Mouse (Mus musculus) heart, embryonic 12.5 days (tissue): ENCODE measurements around the gene Nmnat2. TPM values are rescaled to one million over a fixed set of nuclear protein-coding genes. Genes with fewer than 3 reads are reported as not detected.
"Not testable (repeated sequence)": the region's sequence is repeated elsewhere in the genome, so short reads cannot be mapped to it uniquely, and the experiment has no call there.

Experiments used
- ATAC-seq: fragments of 200-750 bp; cut with Nextera tagmentation; 2 replicates; pipeline ENCODE4 v1.8.0; 2017; ENCODE audit warnings: moderate TSS enrichment, moderate library complexity; ENCODE audit not compliant: insufficient number of reproducible peaks, low FRiP score
- H3K27ac ChIP-seq: fragments of 300-500 bp; sonication (generic); 2 replicates; pipeline ENCODE4 v1.5.1; 2016; ENCODE audit warnings: mild to moderate bottlenecking, moderate library complexity; ENCODE audit not compliant: poor library complexity, severe bottlenecking
- H3K27me3 ChIP-seq: fragments of 300-500 bp; sonication (generic); replicated peaks from 2 replicates; pipeline ENCODE4 v1.6.1; 2016; ENCODE audit warnings: mild to moderate bottlenecking, moderate library complexity
- H3K36me3 ChIP-seq: fragments of 300-500 bp; sonication (generic); 2 replicates; pipeline ENCODE4 v1.6.1; 2016; ENCODE audit warnings: mild to moderate bottlenecking, moderate library complexity
- H3K4me1 ChIP-seq: fragments of 300-500 bp; sonication (generic); replicated peaks from 2 replicates; pipeline ENCODE4 v1.6.1; 2016; ENCODE audit warnings: mild to moderate bottlenecking
- H3K4me2 ChIP-seq: fragments of 300-500 bp; sonication (generic); 2 replicates; pipeline ENCODE4 v1.6.1; 2016; ENCODE audit warnings: mild to moderate bottlenecking, moderate library complexity
- H3K4me3 ChIP-seq: fragments of 300-500 bp; sonication (generic); 2 replicates; pipeline ENCODE4 v1.5.1; 2016; ENCODE audit warnings: mild to moderate bottlenecking
- H3K9ac ChIP-seq: fragments of 300-500 bp; sonication (generic); 2 replicates; pipeline ENCODE4 v1.6.1; 2016; ENCODE audit warnings: mild to moderate bottlenecking, moderate library complexity
- H3K9me3 ChIP-seq: fragments of 300-500 bp; sonication (generic); replicated peaks from 2 replicates; pipeline ENCODE4 v1.6.1; 2016; ENCODE audit warnings: mild to moderate bottlenecking, moderate library complexity
- WGBS: fragments of 180-500 bp; shearing (Covaris S2); methylation state at CpG from one replicate; pipeline ENCODE4 v1.1.7; 2016; 5-methylcytosine and 5-hydroxymethylcytosine counted together
- polyA plus RNA-seq: library from polyadenylated mRNA; unstranded; fragments of >200 nt; fragmentation: Nextera tagmentation; extraction: Ambion mirVana; gene quantifications from 2 replicates; pipeline ENCODE4 v1.2.1, GENCODE M21; 2016

The Nmnat2 gene
- polyA plus RNA-seq, 1 experiment from 2014 or later = 1.2 TPM

GRCm38 (mm10) chr1:153062547-153062946 lies 107.8 kb downstream of the Nmnat2 start:
- no peaks in the 10 kb centered on the region for H3K9me3 ChIP-seq
- no peak overlapping the region for H3K9ac ChIP-seq
- no peaks in the 10 kb centered on the region for H3K27me3 ChIP-seq
- 49% methylated on average over 7 of the region's 7 CpGs for WGBS
- no peaks in the 10 kb centered on the region for H3K4me1 ChIP-seq
- H3K4me2 ChIP-seq = no peak overlapping the region
- no peak for ATAC-seq
- H3K4me3 ChIP-seq = no peak overlapping the region
- no peak overlapping the region for H3K27ac ChIP-seq
- no peaks in the 10 kb centered on the region for H3K36me3 ChIP-seq

DNA sequence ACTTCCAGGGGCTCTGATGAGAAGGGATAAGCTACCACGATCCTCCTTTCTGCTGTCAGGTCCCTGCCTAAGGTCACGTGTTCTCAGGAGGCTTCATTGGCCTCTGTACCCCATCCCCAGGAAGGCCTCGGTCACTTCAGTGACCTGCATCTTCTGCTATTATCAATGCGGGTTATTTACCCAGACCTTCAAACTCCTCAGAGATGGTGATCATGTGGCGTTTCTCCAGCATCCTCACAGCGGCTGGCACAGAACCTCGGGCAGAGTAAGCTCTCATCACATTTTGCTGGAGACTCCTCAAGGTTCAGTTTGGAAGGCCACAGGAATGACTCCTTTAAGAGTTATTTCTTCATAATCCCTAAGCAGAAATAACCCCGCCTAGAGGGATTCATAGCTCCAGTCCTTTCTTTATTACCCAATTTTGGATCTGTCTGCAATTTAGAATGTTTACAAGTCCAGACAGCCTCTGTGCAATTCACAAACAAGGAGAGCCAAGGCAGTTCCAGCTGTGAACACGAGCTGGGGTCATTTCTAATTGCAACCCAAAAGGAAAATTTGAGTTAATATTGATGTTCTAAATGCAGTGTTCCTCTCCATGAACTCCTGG lies 110.1 kb downstream of the Nmnat2 start:
- ATAC-seq = no peak
- no peak overlapping the region for H3K4me2 ChIP-seq
- H3K36me3 ChIP-seq = no peaks in the 10 kb centered on the region
- no peaks in the 10 kb centered on the region for H3K27me3 ChIP-seq
- H3K27ac ChIP-seq = no peak overlapping the region
- no peaks in the 10 kb centered on the region for H3K9me3 ChIP-seq
- 70% methylated on average over 9 of the region's 9 CpGs for WGBS
- H3K4me3 ChIP-seq = no peak overlapping the region
- no peak overlapping the region for H3K9ac ChIP-seq
- H3K4me1 ChIP-seq = no peaks in the 10 kb centered on the region

DNA sequence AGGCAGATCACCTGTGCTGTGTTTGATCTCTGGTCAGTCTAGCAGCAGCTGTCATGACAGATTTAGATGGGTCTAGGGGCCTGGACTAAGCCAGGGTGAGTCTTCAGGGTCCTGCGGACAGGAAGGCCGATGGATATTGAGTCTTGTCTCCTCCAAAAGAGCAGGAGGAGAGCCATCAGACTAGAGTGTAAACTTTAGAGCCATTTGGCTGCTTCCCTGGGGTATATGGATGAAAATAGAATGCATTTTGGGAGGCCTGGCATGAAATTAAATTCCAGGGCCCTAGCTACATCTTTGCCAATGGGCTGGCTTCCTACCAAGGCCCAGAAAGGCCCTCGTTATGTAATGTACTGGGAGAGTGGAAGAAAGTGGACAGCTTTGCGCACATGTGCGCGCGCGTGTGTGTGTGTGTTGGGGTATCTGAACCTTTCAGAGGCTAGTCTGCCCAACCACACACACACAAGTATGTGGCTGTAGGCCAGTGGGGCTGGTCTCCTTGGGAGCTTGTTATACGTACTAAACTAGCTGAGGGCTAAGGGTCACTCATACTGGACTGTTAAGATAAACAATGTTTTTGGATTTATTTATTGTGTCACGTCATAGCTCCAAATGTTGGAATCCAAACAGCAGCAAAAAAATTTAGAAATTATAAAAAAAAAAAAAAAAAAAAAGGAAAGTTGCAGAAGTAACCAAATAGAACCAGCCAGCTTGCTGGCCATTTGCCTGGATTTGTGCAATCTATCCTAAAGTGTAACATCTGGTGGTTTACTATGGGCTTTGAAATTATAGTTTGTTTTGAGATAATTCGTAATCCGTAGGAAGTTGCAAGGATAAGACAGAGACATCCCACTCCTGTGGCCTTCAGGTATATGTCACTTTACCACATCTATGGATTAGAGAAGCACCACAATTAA lies 110.9 kb downstream of the Nmnat2 start:
- no peak for ATAC-seq
- H3K27ac ChIP-seq = no peak overlapping the region

DNA sequence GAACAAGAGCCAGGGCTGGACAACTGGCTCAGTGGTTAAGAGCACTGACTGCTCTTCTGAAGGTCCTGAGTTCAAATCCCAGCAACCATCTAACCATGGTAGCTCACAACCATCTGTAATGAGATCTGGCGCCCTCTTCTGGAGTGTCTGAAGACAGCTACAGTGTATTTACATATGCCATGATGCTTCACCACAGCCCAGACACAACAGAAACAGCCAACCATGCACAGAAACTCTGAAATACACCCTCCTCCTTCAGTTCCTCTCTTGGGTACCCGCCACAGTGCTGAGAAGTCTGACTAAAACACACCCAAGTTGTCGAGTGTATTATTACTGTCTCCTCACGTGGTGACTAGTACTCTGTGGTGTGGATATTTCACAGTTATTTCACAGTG lies 111.6 kb downstream of the Nmnat2 start:
- H3K36me3 ChIP-seq = no peaks in the 10 kb centered on the region
- no peak overlapping the region for H3K9ac ChIP-seq
- H3K4me1 ChIP-seq = no peaks in the 10 kb centered on the region
- no peak overlapping the region for H3K27ac ChIP-seq
- H3K9me3 ChIP-seq = no peaks in the 10 kb centered on the region
- no peak overlapping the region for H3K4me2 ChIP-seq
- ATAC-seq = no peak
- 64% methylated on average over 4 of the region's 4 CpGs for WGBS
- no peaks in the 10 kb centered on the region; the same call in 1 of the 2 replicates for H3K27me3 ChIP-seq
- H3K4me3 ChIP-seq = no peak overlapping the region

More for the DNA sequence above, 110.9 kb downstream of the Nmnat2 start:
- Histone ChIP-seq H3K36me3 (no peaks in the 10 kb centered on the region), H3K9me3 (no peaks in the 10 kb centered on the region), H3K4me3 (no peak overlapping the region), H3K4me2 (no peak overlapping the region), H3K27me3 (no peaks in the 10 kb centered on the region), H3K9ac (no peak overlapping the region), H3K4me1 (no peaks in the 10 kb centered on the region)
- 81% methylated on average over 12 of the region's 12 CpGs for WGBS

DNA sequence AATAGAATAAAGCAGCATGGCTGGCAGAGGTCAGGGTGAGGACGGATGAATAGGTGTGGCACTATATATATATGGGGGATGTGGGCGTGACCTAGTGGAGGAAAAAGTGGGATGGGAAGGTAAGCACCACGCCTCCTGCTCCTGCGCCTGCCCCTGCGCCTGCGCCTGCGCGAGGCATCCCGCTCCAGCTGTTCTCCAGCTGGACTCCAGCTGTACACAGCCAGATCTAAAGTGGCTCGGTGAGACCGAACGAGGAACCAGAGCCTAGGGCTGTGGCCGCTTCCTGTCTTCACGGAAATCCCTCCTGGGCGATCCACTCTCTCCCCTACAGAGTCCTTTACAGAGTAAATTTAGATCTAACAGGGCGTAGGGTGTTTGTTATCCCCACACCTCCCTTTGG lies 116.8 kb downstream of the Nmnat2 start:
- Histone ChIP-seq H3K9me3 (no peaks in the 10 kb centered on the region), H3K9ac (no peak overlapping the region), H3K4me3 (peak overlapping the region; percentile 33), H3K36me3 (no peaks in the 10 kb centered on the region), H3K27me3 (peaks cover 34% of the 10 kb centered on the region), H3K27ac (no peak overlapping the region), H3K4me2 (peak overlapping the region; percentile 65), H3K4me1 (0 out of 2 replicates have a peak, but pooled peaks cover 3% of the 10 kb centered on the region)
- 27% methylated on average over 16 of the region's 16 CpGs for WGBS
- ATAC-seq = 0 out of 2 replicates have a peak, but pooled peaks have one; percentile 22

DNA sequence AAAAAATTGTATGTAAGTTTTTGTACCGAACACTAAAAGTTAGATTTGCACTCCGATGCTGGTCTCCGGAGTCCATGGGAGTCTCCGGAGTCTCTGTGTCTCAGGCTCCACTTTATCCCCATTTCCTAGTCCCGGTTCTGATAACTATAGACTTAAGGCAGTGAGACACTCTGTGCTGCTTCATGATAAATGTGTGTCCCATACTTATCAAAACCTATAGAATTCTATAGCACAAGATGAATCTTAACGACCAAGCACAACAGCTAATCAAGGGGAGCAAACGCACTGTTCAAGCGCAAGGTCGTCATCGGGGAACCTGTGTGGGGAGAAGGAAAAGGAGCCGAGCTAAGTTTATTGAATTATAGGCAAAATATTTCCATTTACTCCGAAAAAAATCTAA lies 117.2 kb downstream of the Nmnat2 start:
- Histone ChIP-seq H3K36me3 (no peaks in the 10 kb centered on the region), H3K9ac (no peak overlapping the region)
- 26% methylated on average over 12 of the region's 12 CpGs for WGBS

GRCm38 (mm10) chr1:153072711-153073110 lies 117.9 kb downstream of the Nmnat2 start:
- Histone ChIP-seq H3K4me2 (peak overlapping the region; percentile 65), H3K36me3 (no peaks in the 10 kb centered on the region), H3K9ac (no peak overlapping the region), H3K27me3 (peaks cover 39% of the 10 kb centered on the region), H3K4me3 (peak overlapping the region; percentile 33; the same call in 1 of the 2 replicates), H3K27ac (no peak overlapping the region), H3K4me1 (0 out of 2 replicates have a peak, but pooled peaks cover 3% of the 10 kb centered on the region), H3K9me3 (no peaks in the 10 kb centered on the region)
- no peak for ATAC-seq
- 51% methylated on average over 10 of the region's 10 CpGs for WGBS

More for the DNA sequence above, 117.2 kb downstream of the Nmnat2 start:
- Histone ChIP-seq H3K27me3 (peaks cover 38% of the 10 kb centered on the region), H3K27ac (no peak overlapping the region), H3K9me3 (no peaks in the 10 kb centered on the region), H3K4me3 (peak overlapping the region; percentile 33), H3K4me2 (peak overlapping the region; percentile 65), H3K4me1 (0 out of 2 replicates have a peak, but pooled peaks cover 3% of the 10 kb centered on the region)
- ATAC-seq = no peak

GRCm38 (mm10) chr1:153073441-153073840 lies 118.6 kb downstream of the Nmnat2 start:
- WGBS = 11% methylated on average over 9 of the region's 9 CpGs
- no peaks in the 10 kb centered on the region for H3K36me3 ChIP-seq
- H3K27ac ChIP-seq = no peak overlapping the region
- H3K27me3 ChIP-seq = peaks cover 39% of the 10 kb centered on the region
- no peak for ATAC-seq
- no peak overlapping the region for H3K4me2 ChIP-seq
- 0 out of 2 replicates have a peak, but pooled peaks cover 3% of the 10 kb centered on the region for H3K4me1 ChIP-seq
- H3K4me3 ChIP-seq = no peak overlapping the region
- no peak overlapping the region for H3K9ac ChIP-seq
- H3K9me3 ChIP-seq = no peaks in the 10 kb centered on the region

DNA sequence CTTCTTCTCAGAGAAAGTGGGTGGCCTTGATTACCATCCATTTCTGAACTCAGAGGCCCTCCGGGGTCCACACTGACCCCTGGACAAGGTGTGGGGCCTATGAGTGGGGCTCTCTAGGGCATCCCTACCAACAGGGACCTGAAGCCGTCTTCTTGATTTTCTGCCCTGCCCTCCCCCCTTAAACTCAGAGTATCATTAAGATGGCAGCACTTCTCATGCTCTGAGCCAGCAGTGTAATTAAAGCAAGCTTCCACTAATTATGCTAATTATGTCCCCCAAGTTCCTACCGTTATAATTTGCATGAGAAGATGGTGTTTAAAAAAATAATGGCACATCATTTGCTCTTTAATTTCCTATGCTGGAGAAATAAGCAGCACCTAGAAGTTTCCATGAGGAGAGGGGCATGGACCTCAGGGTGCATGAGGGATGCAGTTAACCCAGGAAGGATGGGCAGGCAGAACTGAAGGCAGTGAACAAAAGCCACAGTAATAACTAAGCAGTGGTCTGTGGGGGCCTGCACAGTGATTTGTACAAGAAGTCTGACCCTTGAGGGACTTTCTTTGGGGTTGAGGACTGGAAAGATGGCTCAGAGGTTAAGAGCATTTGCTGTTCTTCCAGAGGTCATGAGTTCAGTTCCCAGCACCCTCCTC lies 120.4 kb downstream of the Nmnat2 start:
- Histone ChIP-seq H3K4me3 (no peak overlapping the region), H3K27me3 (peaks cover 39% of the 10 kb centered on the region), H3K9ac (no peak overlapping the region), H3K27ac (no peak overlapping the region), H3K9me3 (no peaks in the 10 kb centered on the region), H3K4me1 (0 out of 2 replicates have a peak, but pooled peaks cover 3% of the 10 kb centered on the region), H3K36me3 (no peaks in the 10 kb centered on the region), H3K4me2 (no peak overlapping the region)
- 75% methylated on average over 3 of the region's 3 CpGs for WGBS
- no peak for ATAC-seq

GRCm38 (mm10) chr1:153075955-153076354 lies 121.2 kb downstream of the Nmnat2 start:
- 0 out of 2 replicates have a peak, but pooled peaks cover 3% of the 10 kb centered on the region for H3K4me1 ChIP-seq
- H3K27me3 ChIP-seq = peaks cover 39% of the 10 kb centered on the region
- H3K36me3 ChIP-seq = no peaks in the 10 kb centered on the region
- no peak overlapping the region for H3K9ac ChIP-seq
- no peaks in the 10 kb centered on the region for H3K9me3 ChIP-seq
- ATAC-seq = no peak
- H3K4me3 ChIP-seq = no peak overlapping the region
- no peak overlapping the region for H3K27ac ChIP-seq
- 51% methylated on average over 6 of the region's 6 CpGs for WGBS
- no peak overlapping the region for H3K4me2 ChIP-seq

- not testable (repeated sequence) for H3K4me2 ChIP-seq, H3K27ac ChIP-seq, H3K9me3 ChIP-seq, H3K36me3 ChIP-seq, ATAC-seq, H3K27me3 ChIP-seq, H3K4me3 ChIP-seq, H3K9ac ChIP-seq
- 73% methylated on average over 10 of the region's 14 CpGs for WGBS
- H3K4me1 ChIP-seq = peaks cover 14% of the 10 kb centered on the region
Measured at GRCm38 (mm10) chr1:153083233-153083632, 128.4 kb downstream of the Nmnat2 start.
